Mouse (Mus musculus) heart, embryonic 10.5 days (tissue): Measurements from ENCODE around the gene Tmco4. TPM values are rescaled to one million over a fixed set of nuclear protein-coding genes. Genes with fewer than 3 reads are reported as not detected.

ENCODE experiments used
- DNase-seq: peaks from one replicate; pipeline ENCODE4 v3.0.0-alpha.2; 2017; ENCODE audit warnings: low spot score
- H3K27ac ChIP-seq: fragments of 300-500 bp; sonication (generic); 2 replicates; pipeline ENCODE4 v1.5.1; 2016; ENCODE audit warnings: mild to moderate bottlenecking
- H3K27me3 ChIP-seq: fragments of 300-500 bp; sonication (generic); 2 replicates; pipeline ENCODE4 v1.6.1; 2016; ENCODE audit warnings: mild to moderate bottlenecking; ENCODE audit not compliant: poor library complexity, insufficient read depth, severe bottlenecking
- H3K36me3 ChIP-seq: fragments of 300-500 bp; sonication (generic); 2 replicates; pipeline ENCODE4 v1.6.1; 2016; ENCODE audit warnings: mild to moderate bottlenecking, moderate library complexity
- H3K4me1 ChIP-seq: fragments of 300-500 bp; sonication (generic); 2 replicates; pipeline ENCODE4 v1.6.1; 2016; ENCODE audit warnings: mild to moderate bottlenecking
- H3K4me3 ChIP-seq: fragments of 300-500 bp; sonication (generic); 2 replicates; pipeline ENCODE4 v1.5.1; 2016; ENCODE audit warnings: mild to moderate bottlenecking, moderate library complexity
- H3K9me3 ChIP-seq: fragments of 300-500 bp; sonication (generic); 2 replicates; pipeline ENCODE4 v1.6.1; 2016; ENCODE audit warnings: mild to moderate bottlenecking, moderate library complexity
- WGBS: fragments of 180-500 bp; shearing (Covaris S2); methylation state at CpG from one replicate; pipeline ENCODE4 v1.1.7; 2016; 5-methylcytosine and 5-hydroxymethylcytosine counted together
- polyA plus RNA-seq: library from polyadenylated mRNA; unstranded; fragments of >200 nt; fragmentation: Nextera tagmentation; extraction: Ambion mirVana; gene quantifications from 2 replicates; pipeline ENCODE4 v1.2.1, GENCODE M21; 2016

Gene Tmco4
- polyA plus RNA-seq, 1 experiment from 2014 or later, result 3.4 TPM

- no peak overlapping the region for H3K27ac ChIP-seq
- no peaks in the 10 kb centered on the region for H3K9me3 ChIP-seq
- peaks cover 6% of the 10 kb centered on the region; the same call in 1 of the 2 replicates for H3K4me1 ChIP-seq
- H3K27me3 ChIP-seq, result peaks cover 6% of the 10 kb centered on the region; the same call in 1 of the 2 replicates
- H3K4me3 ChIP-seq, result no peak overlapping the region
- H3K36me3 ChIP-seq, result no peaks in the 10 kb centered on the region
- no peak for DNase-seq
- 80% methylated on average over 3 of the region's 3 CpGs for WGBS
Observed at GRCm38 (mm10) chr4:139007353-139007752, 34.7 kb downstream of the Tmco4 start.

GRCm38 (mm10) chr4:139007981-139008536, 35.4 kb downstream of the Tmco4 start:
- Histone ChIP-seq H3K4me1 (peaks cover 6% of the 10 kb centered on the region; the same call in 1 of the 2 replicates), H3K9me3 (no peaks in the 10 kb centered on the region), H3K4me3 (no peak overlapping the region), H3K36me3 (no peaks in the 10 kb centered on the region), H3K27ac (no peak overlapping the region), H3K27me3 (peaks cover 6% of the 10 kb centered on the region; the same call in 1 of the 2 replicates)
- 56% methylated on average over 6 of the region's 6 CpGs for WGBS
- no peak for DNase-seq

GRCm38 (mm10) chr4:139011201-139011702, 38.6 kb downstream of the Tmco4 start:
- Histone ChIP-seq H3K4me3 (no peak overlapping the region), H3K4me1 (peaks cover 6% of the 10 kb centered on the region; the same call in 1 of the 2 replicates), H3K9me3 (no peaks in the 10 kb centered on the region), H3K27me3 (peaks cover 3% of the 10 kb centered on the region; the same call in 1 of the 2 replicates), H3K27ac (no peak overlapping the region), H3K36me3 (no peaks in the 10 kb centered on the region)
- 93% methylated on average over 13 of the region's 13 CpGs for WGBS
- DNase-seq, result no peak

- Histone ChIP-seq H3K27me3 (peaks cover 3% of the 10 kb centered on the region; the same call in 1 of the 2 replicates), H3K9me3 (no peaks in the 10 kb centered on the region), H3K27ac (no peak overlapping the region), H3K4me3 (no peak overlapping the region), H3K36me3 (no peaks in the 10 kb centered on the region), H3K4me1 (no peaks in the 10 kb centered on the region)
- no peak for DNase-seq
- WGBS, result 74% methylated on average over 11 of the region's 11 CpGs
Observed at GRCm38 (mm10) chr4:139013281-139013680, 40.6 kb downstream of the Tmco4 start.

GRCm38 (mm10) chr4:139014793-139015192, 42.1 kb downstream of the Tmco4 start:
- Histone ChIP-seq H3K27ac (no peak overlapping the region), H3K4me1 (peaks cover 6% of the 10 kb centered on the region), H3K36me3 (no peaks in the 10 kb centered on the region), H3K4me3 (no peak overlapping the region), H3K27me3 (peaks cover 3% of the 10 kb centered on the region; the same call in 1 of the 2 replicates), H3K9me3 (no peaks in the 10 kb centered on the region)
- 78% methylated on average over 6 of the region's 6 CpGs for WGBS
- DNase-seq, result no peak

GRCm38 (mm10) chr4:139018388-139018787, 45.7 kb downstream of the Tmco4 start:
- 74% methylated on average over 14 of the region's 14 CpGs for WGBS
- peaks cover 13% of the 10 kb centered on the region for H3K4me1 ChIP-seq
- no peak for DNase-seq
- 0 out of 2 replicates have a peak, but pooled peaks cover 4% of the 10 kb centered on the region for H3K36me3 ChIP-seq
- no peak overlapping the region for H3K4me3 ChIP-seq
- H3K27ac ChIP-seq, result no peak overlapping the region
- no peaks in the 10 kb centered on the region for H3K9me3 ChIP-seq
- H3K27me3 ChIP-seq, result no peaks in the 10 kb centered on the region

GRCm38 (mm10) chr4:139018976-139019375, 46.3 kb downstream of the Tmco4 start:
- no peak overlapping the region for H3K4me3 ChIP-seq
- DNase-seq, result no peak
- no peak overlapping the region for H3K27ac ChIP-seq
- 82% methylated on average over 4 of the region's 4 CpGs for WGBS
- 0 out of 2 replicates have a peak, but pooled peaks cover 4% of the 10 kb centered on the region for H3K36me3 ChIP-seq
- H3K27me3 ChIP-seq, result no peaks in the 10 kb centered on the region
- peaks cover 13% of the 10 kb centered on the region for H3K4me1 ChIP-seq
- no peaks in the 10 kb centered on the region for H3K9me3 ChIP-seq

GRCm38 (mm10) chr4:139019413-139019812, 46.7 kb downstream of the Tmco4 start:
- no peak for DNase-seq
- 37% methylated on average over 13 of the region's 13 CpGs for WGBS
- H3K27me3 ChIP-seq, result no peaks in the 10 kb centered on the region
- peaks cover 13% of the 10 kb centered on the region for H3K4me1 ChIP-seq
- no peak overlapping the region for H3K27ac ChIP-seq
- 0 out of 2 replicates have a peak, but pooled peaks cover 4% of the 10 kb centered on the region for H3K36me3 ChIP-seq
- H3K4me3 ChIP-seq, result no peak overlapping the region
- H3K9me3 ChIP-seq, result no peaks in the 10 kb centered on the region

GRCm38 (mm10) chr4:139020385-139020784, 47.7 kb downstream of the Tmco4 start:
- 67% methylated on average over 3 of the region's 3 CpGs for WGBS
- H3K4me1 ChIP-seq, result peaks cover 13% of the 10 kb centered on the region

GRCm38 (mm10) chr4:139024379-139024778, 51.7 kb downstream of the Tmco4 start:
- 0 out of 2 replicates have a peak, but pooled peaks cover 4% of the 10 kb centered on the region for H3K36me3 ChIP-seq
- H3K9me3 ChIP-seq, result no peaks in the 10 kb centered on the region
- no peak overlapping the region for H3K27ac ChIP-seq
- H3K4me3 ChIP-seq, result no peak overlapping the region
- H3K4me1 ChIP-seq, result peaks cover 11% of the 10 kb centered on the region
- H3K27me3 ChIP-seq, result no peaks in the 10 kb centered on the region
- no peak for DNase-seq
- whole genome bisulfite sequencing, result 47% methylated on average over 2 of the region's 2 CpGs

More at GRCm38 (mm10) chr4:139020385-139020784, 47.7 kb downstream of the Tmco4 start:
- Histone ChIP-seq H3K9me3 (no peaks in the 10 kb centered on the region), H3K27ac (no peak overlapping the region), H3K36me3 (0 out of 2 replicates have a peak, but pooled peaks cover 4% of the 10 kb centered on the region), H3K4me3 (no peak overlapping the region), H3K27me3 (no peaks in the 10 kb centered on the region)
- DNase-seq, result no peak

GRCm38 (mm10) chr4:139030675-139031074, 58.0 kb downstream of the Tmco4 start:
- WGBS, result 47% methylated on average over 6 of the region's 6 CpGs
- H3K27me3 ChIP-seq, result peaks cover 9% of the 10 kb centered on the region; the same call in 1 of the 2 replicates

GRCm38 (mm10) chr4:139032521-139032920, 59.8 kb downstream of the Tmco4 start:
- Histone ChIP-seq H3K4me1 (peaks cover 17% of the 10 kb centered on the region; the same call in 1 of the 2 replicates), H3K4me3 (no peak overlapping the region), H3K27me3 (peaks cover 9% of the 10 kb centered on the region), H3K36me3 (no peaks in the 10 kb centered on the region), H3K27ac (no peak overlapping the region), H3K9me3 (no peaks in the 10 kb centered on the region)
- WGBS, result 89% methylated on average over 12 of the region's 12 CpGs
- DNase-seq, result no peak

More at GRCm38 (mm10) chr4:139030675-139031074, 58.0 kb downstream of the Tmco4 start:
- Histone ChIP-seq H3K9me3 (no peaks in the 10 kb centered on the region), H3K4me1 (peaks cover 17% of the 10 kb centered on the region; the same call in 1 of the 2 replicates), H3K36me3 (no peaks in the 10 kb centered on the region), H3K27ac (no peak overlapping the region), H3K4me3 (no peak overlapping the region)
- DNase-seq, result no peak

GRCm38 (mm10) chr4:139033263-139034009, 60.7 kb downstream of the Tmco4 start:
- peaks cover 11% of the 10 kb centered on the region for H3K27me3 ChIP-seq
- DNase-seq, result no peak
- 67% methylated on average over 11 of the region's 11 CpGs for WGBS
- no peaks in the 10 kb centered on the region for H3K36me3 ChIP-seq
- peaks cover 17% of the 10 kb centered on the region; the same call in 1 of the 2 replicates for H3K4me1 ChIP-seq
- peak overlapping the region; percentile 16; the same call in 1 of the 2 replicates for H3K27ac ChIP-seq
- H3K4me3 ChIP-seq, result no peak overlapping the region
- H3K9me3 ChIP-seq, result no peaks in the 10 kb centered on the region
